In the genomic region with DNA sequence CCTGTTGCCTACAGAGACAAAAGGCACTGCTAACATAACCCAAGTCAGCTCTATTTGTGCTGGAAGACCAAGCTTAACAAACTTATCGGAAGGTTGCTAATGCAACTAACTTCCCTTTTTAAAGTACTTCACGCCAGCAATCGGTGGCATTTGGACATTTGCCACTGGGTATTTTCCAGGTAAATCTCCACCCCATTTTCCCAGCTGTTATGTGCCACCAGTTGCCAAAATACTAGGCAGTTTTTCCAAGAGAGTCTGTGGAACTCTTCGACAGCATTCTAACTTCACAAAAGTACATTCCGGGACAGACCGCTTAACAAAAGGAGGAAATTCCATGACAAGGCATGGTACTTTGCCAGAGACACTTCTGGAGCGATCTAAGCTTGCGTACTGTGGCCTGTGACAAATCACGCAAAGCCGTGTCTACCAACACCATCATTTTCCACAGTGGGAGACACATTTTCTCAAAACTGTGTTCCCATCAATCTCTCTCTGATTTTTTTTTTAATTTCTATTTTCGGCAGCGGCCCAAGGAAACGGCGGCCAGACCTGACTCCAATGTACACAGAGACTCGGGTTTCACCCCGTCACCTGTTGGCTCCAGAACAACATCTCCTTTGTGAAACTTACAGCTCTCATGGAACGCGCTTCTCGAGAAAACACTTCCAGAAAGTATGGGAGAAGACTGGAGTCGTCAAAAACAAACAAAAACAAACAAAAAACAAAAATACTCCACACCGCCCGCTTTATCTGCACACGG, we compare ENCODE assay signal across 8 mouse cellular contexts.
A peak's percentile ranks its signal among the peaks of the same experiment; 100 is the strongest.
DNase-seq lines count a peak whose midpoint lies in the region; TF ChIP-seq lines count a peak whose summit lies in the region.

No protein-coding gene starts in this region.

- H3K4me1 ChIP-seq in cerebellum, adult 2 months (ENCODE audit: control insufficient read depth, insufficient read depth, low read length), result no peaks in the 10 kb centered on the region
- H3K4me1 ChIP-seq in embryonic facial prominence, embryonic 10.5 days, result peaks cover 77% of the 10 kb centered on the region
- peaks cover 52% of the 10 kb centered on the region for H3K4me1 ChIP-seq in midbrain, embryonic 10.5 days

- no peaks in the 10 kb centered on the region for H3K36me3 ChIP-seq in embryonic facial prominence, embryonic 10.5 days (replicated peaks)
- no peaks in the 10 kb centered on the region for H3K36me3 ChIP-seq in midbrain, embryonic 10.5 days

- H3K9me3 ChIP-seq in embryonic facial prominence, embryonic 10.5 days, result no peaks in the 10 kb centered on the region
- no peaks in the 10 kb centered on the region for H3K9me3 ChIP-seq in midbrain, embryonic 10.5 days (replicated peaks)

- no peaks in the 10 kb centered on the region for H3K27me3 ChIP-seq in cerebellum, adult 2 months (ENCODE audit: control insufficient read depth, insufficient read depth, low read length)
- H3K27me3 ChIP-seq in embryonic facial prominence, embryonic 10.5 days (replicated peaks; ENCODE audit: low read depth, poor library complexity, severe bottlenecking), result peaks cover 64% of the 10 kb centered on the region
- peaks cover 90% of the 10 kb centered on the region for H3K27me3 ChIP-seq in midbrain, embryonic 10.5 days (ENCODE audit: low read depth, poor library complexity, severe bottlenecking)

- intact Hi-C loops in heart, postnatal 14 days (cut with DNase I), result loop anchor here (2.0 to 5.0 kb wide), 3 partner anchors 181 to 694 kb away; a partner anchor contains a TSS

- H3K27ac ChIP-seq in cerebellum, adult 2 months (ENCODE audit: insufficient read depth, low read length), result no peak overlapping the region; the same call in 1 of the 2 replicates
- H3K27ac ChIP-seq in embryonic facial prominence, embryonic 10.5 days (replicated peaks), result peak overlapping the region; percentile 89
- peak overlapping the region; percentile 85; the same call in 1 of the 2 replicates for H3K27ac ChIP-seq in midbrain, embryonic 10.5 days (replicated peaks)

- TF ChIP-seq POLR2A in cerebellum, adult 2 months (IDR thresholded peaks at IDR 0.05; ENCODE audit: borderline replicate concordance, insufficient read depth, low read length), result no peak

- no peak for TF ChIP-seq CTCF in cerebellum, adult 2 months (IDR thresholded peaks at IDR 0.05; ENCODE audit: borderline replicate concordance, insufficient read depth, low read depth, low read length)

- 3% methylated on average over 23 of the region's 23 CpGs for whole genome bisulfite sequencing in cerebellum, adult 2 months
- 4% methylated on average over 23 of the region's 23 CpGs for WGBS in embryonic facial prominence, embryonic 10.5 days
- WGBS in midbrain, embryonic 10.5 days, result 5% methylated on average over 23 of the region's 23 CpGs

- peak overlapping the region; percentile 42 for H3K4me3 ChIP-seq in cerebellum, adult 2 months (replicated peaks; ENCODE audit: insufficient read depth, low read depth, low read length)
- peak overlapping the region; percentile 90 for H3K4me3 ChIP-seq in embryonic facial prominence, embryonic 10.5 days
- H3K4me3 ChIP-seq in midbrain, embryonic 10.5 days, result peak overlapping the region; percentile 80

- DNase-seq in cerebellum, adult 2 months, result peak in 1 of 2 experiments; percentile 6
- no peak for DNase-seq in cerebellum, postnatal 36 days
- no peak for DNase-seq in embryonic facial prominence, embryonic 10.5 days (ENCODE audit: low spot score)
- peak; percentile 37 to 61 for DNase-seq in heart, postnatal 14 days
- peak; percentile 37 to 60 for DNase-seq in kidney, postnatal 4 days
- no peak for DNase-seq in midbrain, embryonic 10.5 days (ENCODE audit: low spot score)
- no peak for DNase-seq in layer of hippocampus, postnatal 14 days (ENCODE audit: low spot score in 2 of 2)
- no peak for DNase-seq in layer of hippocampus, adult 11-12 months (ENCODE audit: low spot score)

Comparison
In these comparisons a context has a peak if more than half of its experiments do, and no peak if none do; other contexts are left out.
1. DNase-seq: peak in heart, postnatal 14 days (2 of 2) and kidney, postnatal 4 days (2 of 2); none in cerebellum, postnatal 36 days (0 of 2), embryonic facial prominence, embryonic 10.5 days (single experiment), midbrain, embryonic 10.5 days (single experiment), layer of hippocampus, postnatal 14 days (0 of 2) and layer of hippocampus, adult 11-12 months (single experiment).
2. Peak in every context shown above with its lines, with median percentiles within 50 percentile points of each other: H3K4me3 ChIP-seq.